Mouse (Mus musculus) liver, embryonic 15.5 days (tissue): ENCODE measurements around the gene Pi4ka. TPM values are rescaled to one million over a fixed set of nuclear protein-coding genes. Genes with fewer than 3 reads are reported as not detected.

ENCODE experiments used
- ATAC-seq: fragments of 200-750 bp; cut with Nextera tagmentation; 2 replicates; pipeline ENCODE4 v1.8.0; 2017; ENCODE audit warnings: moderate number of reproducible peaks, mild to moderate bottlenecking, moderate library complexity; ENCODE audit not compliant: insufficient read depth
- H3K27ac ChIP-seq: fragments of 300-500 bp; sonication (generic); replicated peaks from 2 replicates; pipeline ENCODE4 v1.5.1; 2015; ENCODE audit warnings: mild to moderate bottlenecking, inconsistent platforms
- H3K27me3 ChIP-seq: fragments of 300-500 bp; sonication (generic); 2 replicates; pipeline ENCODE4 v1.6.1; 2015; ENCODE audit warnings: mild to moderate bottlenecking, inconsistent platforms
- H3K36me3 ChIP-seq: fragments of 300-500 bp; sonication (generic); replicated peaks from 2 replicates; pipeline ENCODE4 v1.6.1; 2015; ENCODE audit warnings: moderate library complexity, mild to moderate bottlenecking, inconsistent platforms
- H3K4me1 ChIP-seq: fragments of 300-500 bp; sonication (generic); replicated peaks from 2 replicates; pipeline ENCODE4 v1.6.1; 2015; ENCODE audit warnings: inconsistent platforms
- H3K4me2 ChIP-seq: fragments of 300-500 bp; sonication (generic); 2 replicates; pipeline ENCODE4 v1.6.1; 2015; ENCODE audit warnings: moderate library complexity, mild to moderate bottlenecking, inconsistent platforms
- H3K4me3 ChIP-seq: fragments of 300-500 bp; sonication (generic); replicated peaks from 2 replicates; pipeline ENCODE4 v1.5.1; 2015; ENCODE audit warnings: mild to moderate bottlenecking, inconsistent platforms
- H3K9ac ChIP-seq: fragments of 300-500 bp; sonication (generic); 2 replicates; pipeline ENCODE4 v1.6.1; 2015; ENCODE audit warnings: moderate library complexity, mild to moderate bottlenecking, inconsistent platforms
- H3K9me3 ChIP-seq: fragments of 300-500 bp; sonication (generic); replicated peaks from 2 replicates; pipeline ENCODE4 v1.6.1; 2016; ENCODE audit warnings: inconsistent platforms
- WGBS: fragments of 180-500 bp; shearing (Covaris S2); methylation state at CpG from one replicate; pipeline ENCODE4 v1.1.7; 2015; ENCODE audit warnings: mixed read lengths; ENCODE audit not compliant: insufficient replicate concordance; 5-methylcytosine and 5-hydroxymethylcytosine counted together
- polyA plus RNA-seq: library from polyadenylated mRNA; unstranded; fragments of >200 nt; fragmentation: Nextera tagmentation; extraction: Ambion mirVana; gene quantifications from 2 replicates; pipeline ENCODE4 v1.2.1, GENCODE M21; 2015

The Pi4ka gene
- polyA plus RNA-seq, 1 experiment from 2014 or later: 12.0 TPM

- H3K4me2 ChIP-seq: no peak overlapping the region
- ATAC-seq: no peak
- no peak overlapping the region for H3K4me3 ChIP-seq
- no peaks in the 10 kb centered on the region for H3K4me1 ChIP-seq
- H3K36me3 ChIP-seq: peaks cover 30% of the 10 kb centered on the region
- 77% methylated on average over 5 of the region's 5 CpGs for WGBS
- H3K27ac ChIP-seq: no peak overlapping the region
- no peaks in the 10 kb centered on the region for H3K27me3 ChIP-seq
- H3K9ac ChIP-seq: no peak overlapping the region
- no peaks in the 10 kb centered on the region for H3K9me3 ChIP-seq
Observed at GRCm38 (mm10) chr16:17307461-17307860, 98.7 kb downstream of the Pi4ka start.

- Histone ChIP-seq H3K27me3 (no peaks in the 10 kb centered on the region), H3K9me3 (no peaks in the 10 kb centered on the region), H3K9ac (no peak overlapping the region), H3K27ac (no peak overlapping the region), H3K4me2 (no peak overlapping the region), H3K4me3 (no peak overlapping the region), H3K4me1 (no peaks in the 10 kb centered on the region), H3K36me3 (peaks cover 40% of the 10 kb centered on the region)
- 83% methylated on average over 5 of the region's 5 CpGs for WGBS
- no peak for ATAC-seq
Observed at GRCm38 (mm10) chr16:17303521-17304245, 102.4 kb downstream of the Pi4ka start.

DNA sequence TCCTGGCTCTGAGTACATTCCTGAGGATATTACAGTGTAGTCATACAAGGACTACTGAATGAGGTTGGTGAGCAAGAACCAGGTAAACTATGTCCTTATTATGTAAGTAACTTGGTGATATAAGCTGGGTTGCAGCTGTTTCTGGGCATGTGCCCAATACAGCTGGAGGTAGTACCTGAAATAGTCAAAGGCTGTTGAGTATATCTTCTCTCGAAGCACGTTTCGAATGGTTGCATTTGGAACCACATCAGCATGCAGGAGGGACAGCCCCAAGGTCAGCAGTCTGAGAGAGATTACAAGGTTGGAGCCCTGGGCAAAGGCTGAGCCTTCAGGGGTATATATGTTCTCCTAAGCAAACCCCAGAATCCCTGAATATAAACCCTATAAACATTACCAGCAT lies 105.3 kb downstream of the Pi4ka start:
- Histone ChIP-seq H3K27me3 (no peaks in the 10 kb centered on the region), H3K9ac (no peak overlapping the region), H3K4me3 (no peak overlapping the region), H3K36me3 (peaks cover 43% of the 10 kb centered on the region), H3K9me3 (no peaks in the 10 kb centered on the region), H3K4me1 (no peaks in the 10 kb centered on the region), H3K4me2 (no peak overlapping the region), H3K27ac (no peak overlapping the region)
- 82% methylated on average over 3 of the region's 3 CpGs for WGBS
- no peak for ATAC-seq

DNA sequence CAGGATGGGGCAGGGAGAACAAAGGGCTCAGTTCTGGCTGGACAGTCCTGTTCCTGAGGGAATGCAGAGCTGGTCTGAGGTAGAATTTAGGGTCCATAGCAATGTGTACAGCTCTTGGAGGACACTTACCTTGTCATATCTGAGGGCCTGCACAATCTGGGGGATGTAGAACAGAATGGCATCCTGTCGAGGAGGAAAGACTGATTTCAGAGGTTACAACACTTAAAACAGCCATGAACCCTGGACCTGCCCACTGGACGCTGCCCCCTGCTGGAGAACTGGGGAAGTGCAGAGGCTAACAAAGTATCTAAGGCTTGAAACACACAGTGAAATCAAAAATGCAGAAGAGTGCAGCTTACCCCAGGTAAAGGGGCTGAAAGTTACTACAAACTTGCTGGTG lies 113.4 kb downstream of the Pi4ka start:
- Histone ChIP-seq H3K9ac (no peak overlapping the region), H3K9me3 (no peaks in the 10 kb centered on the region), H3K27me3 (no peaks in the 10 kb centered on the region), H3K4me3 (no peak overlapping the region), H3K4me2 (no peak overlapping the region), H3K36me3 (peaks cover 50% of the 10 kb centered on the region), H3K4me1 (0 out of 2 replicates have a peak, but pooled peaks cover 3% of the 10 kb centered on the region), H3K27ac (no peak overlapping the region)
- WGBS: 6% methylated on average over 2 of the region's 2 CpGs
- ATAC-seq: no peak

DNA sequence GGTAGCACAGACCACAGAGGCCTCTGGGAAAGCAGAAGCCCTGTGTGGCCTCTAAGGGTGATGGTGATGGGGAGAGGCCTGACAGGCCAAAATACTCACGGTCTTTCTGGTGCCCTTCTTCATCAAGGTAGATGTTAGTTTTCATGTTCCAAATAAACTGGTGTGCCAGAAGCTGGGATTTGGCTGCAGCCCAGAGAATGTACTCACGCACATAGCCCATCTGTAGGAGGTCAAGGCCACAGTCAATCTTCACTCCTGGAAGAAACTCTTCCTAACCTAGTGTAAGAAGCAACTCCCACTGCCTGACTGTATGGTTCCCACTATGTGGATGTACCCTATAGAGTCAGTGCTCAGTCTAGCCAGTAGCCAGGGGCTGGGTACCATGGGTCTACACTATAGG lies 115.1 kb downstream of the Pi4ka start:
- 0 out of 2 replicates have a peak, but pooled peaks cover 3% of the 10 kb centered on the region for H3K4me1 ChIP-seq
- peaks cover 36% of the 10 kb centered on the region for H3K36me3 ChIP-seq
- H3K4me3 ChIP-seq: no peak overlapping the region
- H3K27ac ChIP-seq: no peak overlapping the region
- no peak overlapping the region for H3K4me2 ChIP-seq
- no peaks in the 10 kb centered on the region for H3K27me3 ChIP-seq
- WGBS: 75% methylated on average over 2 of the region's 2 CpGs
- no peak for ATAC-seq
- no peak overlapping the region for H3K9ac ChIP-seq
- no peaks in the 10 kb centered on the region for H3K9me3 ChIP-seq

DNA sequence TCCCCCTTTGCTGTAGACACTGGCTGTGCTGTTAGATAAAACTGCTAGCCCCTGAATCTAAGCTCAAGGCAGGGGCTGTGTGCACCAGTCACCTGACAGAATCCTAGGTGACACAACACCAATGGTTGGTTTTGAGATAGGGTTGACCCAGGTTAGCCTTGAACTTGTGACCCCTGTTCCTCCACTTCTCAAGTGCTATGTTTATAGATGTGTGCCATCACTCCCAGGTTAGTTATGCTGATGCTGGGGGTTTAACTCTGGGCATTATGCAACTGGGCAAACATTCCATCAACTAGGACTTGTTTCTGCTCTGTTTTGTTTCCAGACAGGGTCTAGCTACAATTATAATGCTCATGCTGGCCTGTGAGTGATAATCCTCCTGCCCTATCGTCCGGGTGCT lies 119.0 kb downstream of the Pi4ka start:
- Histone ChIP-seq H3K4me1 (no peaks in the 10 kb centered on the region), H3K27me3 (no peaks in the 10 kb centered on the region), H3K9me3 (no peaks in the 10 kb centered on the region), H3K27ac (no peak overlapping the region), H3K36me3 (peaks cover 28% of the 10 kb centered on the region), H3K4me2 (no peak overlapping the region), H3K4me3 (no peak overlapping the region), H3K9ac (no peak overlapping the region)
- 75% methylated on average over 2 of the region's 2 CpGs for WGBS
- peak; percentile 30; the same call in 1 of the 2 replicates for ATAC-seq

- H3K27me3 ChIP-seq: peaks cover 12% of the 10 kb centered on the region
- peaks cover 32% of the 10 kb centered on the region; the same call in 1 of the 2 replicates for H3K36me3 ChIP-seq
- peaks cover 2% of the 10 kb centered on the region for H3K4me1 ChIP-seq
- no peak overlapping the region for H3K9ac ChIP-seq
- WGBS: 74% methylated on average over 6 of the region's 6 CpGs
- ATAC-seq: no peak
- no peak overlapping the region for H3K4me3 ChIP-seq
- no peak overlapping the region for H3K27ac ChIP-seq
- no peaks in the 10 kb centered on the region for H3K9me3 ChIP-seq
- H3K4me2 ChIP-seq: no peak overlapping the region
Observed at GRCm38 (mm10) chr16:17283151-17283550, 123.0 kb downstream of the Pi4ka start.

DNA sequence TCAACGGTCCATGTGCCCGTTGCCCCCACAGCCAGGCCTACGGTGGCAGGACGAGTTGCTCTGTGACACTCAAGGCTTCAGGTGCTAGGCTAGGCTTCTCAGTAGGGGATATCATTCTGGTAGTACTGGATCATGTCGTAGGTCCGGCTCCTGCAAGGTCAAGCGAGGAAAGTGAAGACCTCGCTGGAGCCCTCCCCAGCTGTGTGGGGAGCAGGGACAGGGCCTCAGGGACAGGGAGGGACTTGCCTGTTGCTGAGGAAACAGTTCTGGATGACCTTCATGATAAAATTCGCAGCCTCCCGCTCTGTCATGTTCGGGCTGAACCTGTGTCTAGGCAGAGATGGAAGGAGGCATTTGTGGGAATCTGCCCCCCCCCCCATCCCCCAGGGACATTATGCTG lies 125.6 kb downstream of the Pi4ka start:
- peaks cover 23% of the 10 kb centered on the region for H3K4me1 ChIP-seq
- no peak overlapping the region for H3K4me2 ChIP-seq
- H3K36me3 ChIP-seq: peaks cover 29% of the 10 kb centered on the region; the same call in 1 of the 2 replicates
- H3K9ac ChIP-seq: no peak overlapping the region
- peaks cover 33% of the 10 kb centered on the region for H3K27me3 ChIP-seq
- H3K27ac ChIP-seq: no peak overlapping the region
- WGBS: 79% methylated on average over 11 of the region's 11 CpGs
- no peaks in the 10 kb centered on the region for H3K9me3 ChIP-seq
- H3K4me3 ChIP-seq: no peak overlapping the region
- no peak for ATAC-seq

DNA sequence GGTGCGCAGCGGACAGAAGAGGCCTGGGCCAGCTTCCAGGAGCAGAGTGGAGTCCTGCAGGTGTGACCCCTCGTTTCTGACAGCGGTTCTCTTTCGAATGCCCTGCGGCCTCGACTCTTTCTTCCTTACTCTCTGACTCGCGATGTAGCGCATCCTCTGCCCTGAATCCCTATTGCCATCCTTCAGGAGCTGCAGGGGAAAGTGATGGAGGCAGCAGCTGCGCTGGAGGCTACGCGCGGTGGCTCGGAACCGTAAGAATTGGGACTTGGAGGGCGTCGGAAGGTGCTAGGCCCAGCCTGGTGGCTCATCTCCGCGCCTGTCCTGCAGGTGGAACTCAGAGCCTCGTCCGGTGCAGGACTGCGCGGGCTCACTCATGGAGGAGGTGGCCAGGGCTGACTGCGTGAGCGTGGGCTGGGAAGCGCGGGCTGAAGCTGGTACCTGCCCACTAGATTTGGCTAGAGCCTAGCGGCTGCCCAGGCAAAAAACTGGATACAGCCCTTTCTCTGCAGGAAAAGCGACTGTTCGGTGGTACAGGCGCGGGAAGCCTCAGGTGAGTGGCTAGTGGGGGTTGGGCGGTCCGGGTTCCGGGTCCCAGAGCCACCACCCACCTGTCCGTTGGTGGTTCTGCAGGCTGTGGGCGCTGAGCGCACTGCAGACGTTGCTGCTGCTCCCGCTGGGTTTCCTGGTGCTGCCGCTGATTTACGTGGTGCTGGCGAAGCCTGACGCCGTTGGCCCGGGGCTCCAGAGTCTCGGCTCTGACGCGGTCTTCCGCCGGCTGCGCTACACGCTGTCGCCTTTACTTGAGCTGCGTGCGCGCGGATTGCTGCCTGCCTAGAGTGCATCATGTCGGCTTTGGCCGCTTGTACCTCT lies 128.5 kb downstream of the Pi4ka start:
- H3K27ac ChIP-seq: no peak overlapping the region
- peak overlapping the region; percentile 97 for H3K4me2 ChIP-seq
- no peak for ATAC-seq
- H3K27me3 ChIP-seq: peaks cover 37% of the 10 kb centered on the region
- H3K4me1 ChIP-seq: peaks cover 23% of the 10 kb centered on the region
- no peak overlapping the region for H3K9ac ChIP-seq
- WGBS: 6% methylated on average over 61 of the region's 61 CpGs
- H3K9me3 ChIP-seq: no peaks in the 10 kb centered on the region
- H3K36me3 ChIP-seq: peaks cover 25% of the 10 kb centered on the region; the same call in 1 of the 2 replicates
- peak overlapping the region; percentile 65 for H3K4me3 ChIP-seq

GRCm38 (mm10) chr16:17276164-17277151 lies 129.7 kb downstream of the Pi4ka start:
- 0 out of 2 replicates have a peak, but pooled peaks cover 14% of the 10 kb centered on the region for H3K36me3 ChIP-seq
- peaks cover 23% of the 10 kb centered on the region for H3K4me1 ChIP-seq
- peaks cover 37% of the 10 kb centered on the region for H3K27me3 ChIP-seq
- under 1% methylated on average over 62 of the region's 62 CpGs for WGBS
- peak; percentile 79 for ATAC-seq
- peak overlapping the region; percentile 97 for H3K4me2 ChIP-seq
- no peak overlapping the region for H3K27ac ChIP-seq
- peak overlapping the region; percentile 48 for H3K9ac ChIP-seq
- H3K9me3 ChIP-seq: no peaks in the 10 kb centered on the region
- H3K4me3 ChIP-seq: peak overlapping the region; percentile 65
